Mouse (Mus musculus) C2C12 (cell line): Measurements from ENCODE around the gene Vmn2r114.
"Not testable (repeated sequence)": the region's sequence is repeated elsewhere in the genome, so short reads cannot be mapped to it uniquely, and the experiment has no call there.

Experiments
- CEBPB ChIP-seq: IDR thresholded peaks from one replicate; pipeline ENCODE4 v1.6.1; 2011; ENCODE audit warnings: low read depth, mild to moderate bottlenecking, control low read depth, moderate library complexity
- CTCF ChIP-seq: IDR thresholded peaks from one replicate; pipeline ENCODE4 v1.5.1; 2011; ENCODE audit not compliant: control insufficient read depth, insufficient read depth, insufficient read length
- MAX ChIP-seq: IDR thresholded peaks from one replicate; pipeline ENCODE4 v1.6.1; 2011; ENCODE audit warnings: mild to moderate bottlenecking, control low read depth
- MYOD1 ChIP-seq: IDR thresholded peaks from one replicate; pipeline ENCODE4 v1.6.1; 2011; ENCODE audit warnings: low read depth; ENCODE audit not compliant: control insufficient read depth, insufficient read length
- MYOG ChIP-seq: IDR thresholded peaks from one replicate; pipeline ENCODE4 v1.6.1; 2011; ENCODE audit not compliant: control insufficient read depth, insufficient read length; ENCODE audit errors: extremely low read depth
- USF1 ChIP-seq: IDR thresholded peaks from one replicate; pipeline ENCODE4 v1.6.1; 2011; ENCODE audit warnings: low read depth, mild to moderate bottlenecking, control low read depth, moderate library complexity

DNA sequence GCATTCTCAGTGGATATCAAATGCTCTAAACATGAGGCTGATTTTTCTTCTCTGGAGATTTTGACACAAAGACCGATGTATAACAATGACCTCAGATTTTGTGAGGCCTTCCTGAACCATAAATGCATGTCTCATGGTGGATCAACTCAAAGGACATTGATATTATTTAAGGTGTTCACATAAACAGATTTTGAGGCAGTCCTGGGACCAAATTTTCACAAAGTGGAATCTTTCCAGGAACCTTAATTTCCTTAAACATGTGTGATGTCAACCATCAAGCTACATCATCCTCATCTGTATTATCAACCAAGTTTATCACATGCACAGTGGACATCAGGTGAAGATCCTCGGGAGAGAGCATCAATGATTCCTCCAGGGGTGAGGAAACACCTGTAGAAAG is 31.1 kb upstream of the Vmn2r114 start, which contains the start of gene Vmn2r115:
- TF ChIP-seq MYOD1, CTCF, USF1, MAX, MYOG, CEBPB: not testable (repeated sequence)
